Comparison of ENCODE assay signal across 8 mouse cellular contexts in the genomic region with DNA sequence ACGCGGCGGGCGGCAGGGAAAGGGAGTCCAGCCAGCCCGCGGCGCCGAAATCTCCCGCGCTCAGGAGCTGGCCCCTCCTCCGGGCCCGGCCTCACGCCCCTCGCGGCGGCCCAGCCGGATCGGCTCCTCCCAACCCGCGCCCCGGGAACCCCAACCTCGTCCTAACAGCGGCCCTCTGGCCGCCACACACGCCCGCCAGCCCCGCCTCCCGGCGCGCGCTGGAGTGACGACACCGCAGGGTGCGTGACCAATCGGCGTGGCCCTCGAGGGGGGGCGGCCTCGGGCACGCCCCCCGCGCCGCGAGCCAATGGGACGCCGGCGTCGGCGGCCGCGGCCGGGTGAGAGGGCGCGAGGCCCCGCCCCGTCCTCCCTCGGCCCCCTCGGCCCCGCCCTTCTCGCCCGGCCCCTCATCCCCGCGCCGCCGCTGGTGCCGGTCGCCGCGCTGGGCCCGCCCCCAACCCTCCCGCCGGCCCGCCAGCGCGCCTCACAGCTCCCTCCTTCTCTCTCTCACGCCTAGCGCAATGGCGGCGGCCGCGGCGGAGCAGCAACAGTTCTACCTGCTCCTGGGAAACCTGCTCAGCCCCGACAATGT. TPM values are rescaled to one million over a fixed set of nuclear protein-coding genes. Genes with fewer than 3 reads are reported as not detected.
A peak's percentile ranks its signal among the peaks of the same experiment; 100 is the strongest.
DNase-seq lines count a peak whose midpoint lies in the region; ATAC-seq and TF ChIP-seq lines count a peak whose summit lies in the region.

A gene (plus strand): TSS at position 492 of the 592 bp plus-strand sequence.

- ATAC-seq in activated CD4-positive, CD25-positive, alpha-beta regulatory T cell, adult 4 months = peak; percentile 87
- ATAC-seq in megakaryocyte progenitor cell, adult 5-6 weeks (replicated peaks; ENCODE audit: poor library complexity) = peak; percentile 87

- TF ChIP-seq POLR2A in cortical plate, adult 2 months (IDR thresholded peaks at IDR 0.05; ENCODE audit: extremely low read depth, insufficient read depth, low read length) = peak; percentile 26

- H3K4me1 ChIP-seq in cortical plate, adult 2 months (ENCODE audit: control insufficient read depth, insufficient read depth, low read length) = peaks cover 2% of the 10 kb centered on the region; the same call in 1 of the 2 replicates

- TF ChIP-seq CTCF in cortical plate, adult 2 months (IDR thresholded peaks at IDR 0.05; ENCODE audit: extremely low read depth, insufficient read depth, low read length) = no peak

- DNase-seq in gastrocnemius, postnatal 10 days = peak; percentile 96
- peak; percentile 97 for DNase-seq in induced T-regulatory cell, adult 2 months (ENCODE audit: low read depth)
- DNase-seq in left cerebral cortex, adult 9 months (ENCODE audit: low spot score in 2 of 2) = peak; percentile 82 to 92
- peak; percentile 96 for DNase-seq in right cerebral cortex, postnatal 14 days
- peak; percentile 94 to 95 for DNase-seq in urinary bladder, postnatal 36 days (ENCODE audit: low spot score in 2 of 2)

- peak within 1 kb of the TSS; percentile 76 for H3K4me3 ChIP-seq in cortical plate, adult 2 months (ENCODE audit: insufficient read depth, low read length)

- H3K27ac ChIP-seq in cortical plate, adult 2 months (ENCODE audit: insufficient read depth, low read length) = peak within 1 kb of the TSS; percentile 77; the same call in 1 of the 2 replicates

RNA-seq across cellular contexts. Expression of the gene that starts here (rescaled TPM):
- polyA plus RNA-seq in activated CD4-positive, CD25-positive, alpha-beta regulatory T cell, adult 4 months (2017; shearing (Covaris generic)) = 10 to 100 TPM; 43.4 to 46.7 TPM
- polyA plus RNA-seq in cortical plate, adult 2 months (2012; rRNA removed) = 67.8 and 70.8 TPM in 2 replicates
- 100 to 1,000 TPM in 1 of 2 experiments, 10 to 100 TPM in 1; 98.2 to 101 TPM for total RNA-seq in gastrocnemius, postnatal 10 days (2021)
- 136 and 143 TPM in 2 replicates for total RNA-seq in megakaryocyte progenitor cell, adult 5-6 weeks (2015)
- 203 and 208 TPM in 2 replicates for total RNA-seq in megakaryocyte progenitor cell, adult 5-6 weeks (2017)

Comparison
In these comparisons a context has a peak if more than half of its experiments do, and no peak if none do; other contexts are left out.
1. Peak in every context shown above with its lines: DNase-seq, ATAC-seq, H3K4me3 ChIP-seq and H3K27ac ChIP-seq.